Mouse (Mus musculus): Measurements from ENCODE around the gene Mpg. TPM values are rescaled to one million over a fixed set of nuclear protein-coding genes. Genes with fewer than 3 reads are reported as not detected.
A peak's percentile ranks its signal among the peaks of the same experiment; 100 is the strongest.

Mpg gene
- polyA plus RNA-seq, 1 experiment = 21.0 TPM

DNA sequence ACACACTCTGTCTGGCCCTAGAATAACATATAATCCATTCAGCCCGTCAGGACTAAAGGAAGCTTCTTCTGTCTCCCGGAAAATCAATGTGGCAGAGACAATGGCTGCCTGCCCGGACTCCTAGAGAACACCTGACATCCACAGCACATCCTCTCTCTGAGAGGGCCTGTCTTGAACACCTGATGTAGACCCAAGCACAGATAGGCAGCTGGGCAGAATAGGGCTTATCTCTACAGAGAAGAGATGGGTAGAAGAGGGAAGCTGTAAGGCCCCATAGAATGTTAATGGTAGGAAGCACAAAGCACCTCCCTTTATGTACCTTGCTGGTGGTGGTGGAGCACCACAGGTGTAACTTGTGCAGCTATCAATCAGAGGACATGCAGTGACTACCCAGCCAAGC is 15.9 kb downstream of the Mpg start:
- H3K4me3 ChIP-seq (ENCODE audit: control insufficient read depth, insufficient read depth, low read length) = no peak overlapping the region
- 94% methylated on average over 3 of the region's 3 CpGs for WGBS
- H3K36me3 ChIP-seq (ENCODE audit: control insufficient read depth, insufficient read depth, low read length) = no peaks in the 10 kb centered on the region; the same call in 1 of the 2 replicates
- peaks cover 3% of the 10 kb centered on the region for H3K4me1 ChIP-seq (replicated peaks; ENCODE audit: control insufficient read depth, insufficient read depth, low read length)
- TF ChIP-seq CTCF (IDR thresholded peaks at IDR 0.05; ENCODE audit: borderline replicate concordance, control insufficient read depth, extremely low read depth, insufficient read depth, low read length, poor library complexity) (no peak), POLR2A (IDR thresholded peaks at IDR 0.05; ENCODE audit: control insufficient read depth, extremely low read depth, insufficient read depth, low read length, poor library complexity) (no peak)
- H3K27ac ChIP-seq (ENCODE audit: control insufficient read depth, insufficient read depth, low read length) = no peak overlapping the region
- H3K27me3 ChIP-seq (ENCODE audit: control insufficient read depth, insufficient read depth, low read length) = no peaks in the 10 kb centered on the region
- DNase-seq = no peak

DNA sequence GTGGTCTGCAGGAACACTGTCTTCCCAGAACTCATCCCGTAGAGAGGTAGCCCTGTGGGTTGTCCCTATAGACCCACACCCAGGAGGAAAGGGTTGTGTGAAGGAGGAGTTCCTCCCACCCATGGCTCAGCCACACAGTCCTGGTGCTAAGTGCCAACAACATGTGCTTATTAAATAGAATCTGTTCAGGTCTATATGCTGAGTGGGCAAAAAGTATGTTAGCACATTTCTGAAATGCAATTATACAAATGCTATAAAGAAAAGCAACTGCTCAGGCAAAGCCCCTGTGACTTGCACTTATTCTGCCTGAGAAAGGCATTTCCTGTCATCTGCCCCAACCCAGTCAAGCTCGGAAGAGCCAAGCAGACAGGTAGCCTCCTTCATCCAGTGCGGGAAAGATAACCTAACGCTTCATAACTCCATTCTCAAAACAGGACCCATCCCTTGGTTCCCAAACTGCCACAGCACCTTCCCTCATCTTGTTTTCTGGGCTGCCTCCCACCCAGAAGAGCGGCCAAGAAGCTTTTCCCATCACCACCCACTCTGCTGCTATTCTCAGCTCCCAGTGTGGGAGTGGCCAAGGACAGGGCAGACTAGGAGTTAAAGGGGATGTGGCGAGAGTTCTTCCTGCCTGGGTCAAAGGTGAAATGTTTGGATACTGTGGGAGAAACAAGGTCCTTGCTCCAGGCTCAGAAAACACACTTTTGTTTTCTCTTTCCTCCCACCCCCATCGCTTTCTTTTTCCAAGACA is 17.1 kb downstream of the Mpg start:
- Histone ChIP-seq H3K36me3 (ENCODE audit: control insufficient read depth, insufficient read depth, low read length) (no peaks in the 10 kb centered on the region; the same call in 1 of the 2 replicates), H3K27ac (ENCODE audit: control insufficient read depth, insufficient read depth, low read length) (no peak overlapping the region), H3K4me1 (replicated peaks; ENCODE audit: control insufficient read depth, insufficient read depth, low read length) (peaks cover 9% of the 10 kb centered on the region), H3K4me3 (ENCODE audit: control insufficient read depth, insufficient read depth, low read length) (no peak overlapping the region), H3K27me3 (ENCODE audit: control insufficient read depth, insufficient read depth, low read length) (no peaks in the 10 kb centered on the region)
- TF ChIP-seq POLR2A (IDR thresholded peaks at IDR 0.05; ENCODE audit: control insufficient read depth, extremely low read depth, insufficient read depth, low read length, poor library complexity) = no peak
- no peak for TF ChIP-seq CTCF (IDR thresholded peaks at IDR 0.05; ENCODE audit: borderline replicate concordance, control insufficient read depth, extremely low read depth, insufficient read depth, low read length, poor library complexity)
- no peak for DNase-seq
- 82% methylated on average over 7 of the region's 7 CpGs for WGBS

DNA sequence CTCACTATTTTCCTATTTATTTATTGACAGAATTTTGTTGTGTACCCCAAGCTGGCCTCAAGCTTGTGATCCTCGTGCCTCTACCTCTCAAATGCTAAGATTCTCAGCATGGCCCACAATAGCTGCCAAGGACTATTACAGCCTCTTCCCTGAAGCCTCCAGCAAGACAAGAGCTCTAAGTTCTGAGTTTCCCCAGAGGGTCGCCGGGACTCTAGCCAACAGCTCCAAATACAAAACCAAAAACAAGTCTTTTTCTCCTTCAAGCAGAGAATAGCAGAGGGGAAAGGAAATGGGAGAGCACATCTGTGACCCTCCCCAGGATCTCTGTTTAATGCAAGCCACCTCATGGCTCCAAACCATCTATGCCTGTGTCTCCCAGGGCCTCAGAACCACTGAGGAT is 17.8 kb downstream of the Mpg start:
- WGBS = 91% methylated on average over 3 of the region's 3 CpGs
- TF ChIP-seq CTCF (IDR thresholded peaks at IDR 0.05; ENCODE audit: borderline replicate concordance, control insufficient read depth, extremely low read depth, insufficient read depth, low read length, poor library complexity) (no peak), POLR2A (IDR thresholded peaks at IDR 0.05; ENCODE audit: control insufficient read depth, extremely low read depth, insufficient read depth, low read length, poor library complexity) (no peak)
- no peak overlapping the region for H3K4me3 ChIP-seq (ENCODE audit: control insufficient read depth, insufficient read depth, low read length)
- H3K4me1 ChIP-seq (replicated peaks; ENCODE audit: control insufficient read depth, insufficient read depth, low read length) = peaks cover 9% of the 10 kb centered on the region
- no peaks in the 10 kb centered on the region for H3K27me3 ChIP-seq (ENCODE audit: control insufficient read depth, insufficient read depth, low read length)
- no peak for DNase-seq
- H3K36me3 ChIP-seq (ENCODE audit: control insufficient read depth, insufficient read depth, low read length) = no peaks in the 10 kb centered on the region; the same call in 1 of the 2 replicates
- no peak overlapping the region for H3K27ac ChIP-seq (ENCODE audit: control insufficient read depth, insufficient read depth, low read length)

DNA sequence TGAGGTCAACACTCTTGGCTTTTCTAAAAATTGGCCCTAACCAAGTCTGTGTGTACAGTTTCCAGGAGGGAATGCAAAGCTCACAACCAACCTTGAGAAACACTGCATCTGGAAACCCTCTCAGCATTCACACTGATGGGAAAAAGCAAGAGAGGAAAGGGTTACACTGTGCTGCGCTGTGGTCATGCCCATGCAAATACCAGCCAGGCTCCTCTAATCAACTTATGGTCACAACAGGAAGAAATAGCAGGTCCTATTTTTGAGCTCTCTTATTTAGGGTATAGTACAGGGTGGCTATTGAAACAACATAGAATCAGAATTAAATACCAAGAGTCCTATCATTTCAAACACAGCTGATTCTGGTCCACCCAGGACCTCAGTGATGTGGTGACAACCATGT is 18.3 kb downstream of the Mpg start:
- H3K27me3 ChIP-seq (ENCODE audit: control insufficient read depth, insufficient read depth, low read length) = no peaks in the 10 kb centered on the region
- H3K27ac ChIP-seq (ENCODE audit: control insufficient read depth, insufficient read depth, low read length) = no peak overlapping the region
- H3K4me1 ChIP-seq (replicated peaks; ENCODE audit: control insufficient read depth, insufficient read depth, low read length) = peaks cover 9% of the 10 kb centered on the region
- no peak for DNase-seq
- TF ChIP-seq CTCF (IDR thresholded peaks at IDR 0.05; ENCODE audit: borderline replicate concordance, control insufficient read depth, extremely low read depth, insufficient read depth, low read length, poor library complexity) = no peak
- no peak for TF ChIP-seq POLR2A (IDR thresholded peaks at IDR 0.05; ENCODE audit: control insufficient read depth, extremely low read depth, insufficient read depth, low read length, poor library complexity)
- no peak overlapping the region for H3K4me3 ChIP-seq (ENCODE audit: control insufficient read depth, insufficient read depth, low read length)
- 80% methylated on average over 1 of the region's 1 CpGs for WGBS
- H3K36me3 ChIP-seq (ENCODE audit: control insufficient read depth, insufficient read depth, low read length) = peaks cover 3% of the 10 kb centered on the region

DNA sequence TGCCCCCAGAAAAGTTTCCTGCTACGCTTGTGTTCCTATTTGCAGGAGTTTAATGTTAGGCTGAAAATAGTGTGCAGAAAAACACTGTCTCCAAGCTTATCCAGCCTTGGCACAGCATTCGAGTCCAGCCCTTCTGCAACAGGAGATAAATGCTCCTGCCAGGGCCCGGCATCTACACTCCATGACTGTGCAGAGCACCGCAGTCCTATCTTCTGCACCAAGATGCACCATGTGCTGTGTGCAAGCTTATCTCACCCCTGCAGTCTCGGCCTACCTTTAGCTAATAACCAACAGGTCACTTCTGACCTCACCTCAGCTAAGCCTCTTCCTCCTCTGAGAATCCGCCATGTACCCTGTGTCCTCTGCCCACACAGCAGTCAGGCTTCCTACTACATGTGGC is 19.3 kb downstream of the Mpg start:
- Histone ChIP-seq H3K4me1 (replicated peaks; ENCODE audit: control insufficient read depth, insufficient read depth, low read length) (peaks cover 9% of the 10 kb centered on the region), H3K27me3 (ENCODE audit: control insufficient read depth, insufficient read depth, low read length) (no peaks in the 10 kb centered on the region), H3K27ac (ENCODE audit: control insufficient read depth, insufficient read depth, low read length) (no peak overlapping the region), H3K36me3 (ENCODE audit: control insufficient read depth, insufficient read depth, low read length) (peaks cover 6% of the 10 kb centered on the region), H3K4me3 (ENCODE audit: control insufficient read depth, insufficient read depth, low read length) (no peak overlapping the region)
- no peak for TF ChIP-seq CTCF (IDR thresholded peaks at IDR 0.05; ENCODE audit: borderline replicate concordance, control insufficient read depth, extremely low read depth, insufficient read depth, low read length, poor library complexity)
- TF ChIP-seq POLR2A (IDR thresholded peaks at IDR 0.05; ENCODE audit: control insufficient read depth, extremely low read depth, insufficient read depth, low read length, poor library complexity) = no peak
- WGBS = 94% methylated on average over 6 of the region's 6 CpGs
- no peak for DNase-seq

DNA sequence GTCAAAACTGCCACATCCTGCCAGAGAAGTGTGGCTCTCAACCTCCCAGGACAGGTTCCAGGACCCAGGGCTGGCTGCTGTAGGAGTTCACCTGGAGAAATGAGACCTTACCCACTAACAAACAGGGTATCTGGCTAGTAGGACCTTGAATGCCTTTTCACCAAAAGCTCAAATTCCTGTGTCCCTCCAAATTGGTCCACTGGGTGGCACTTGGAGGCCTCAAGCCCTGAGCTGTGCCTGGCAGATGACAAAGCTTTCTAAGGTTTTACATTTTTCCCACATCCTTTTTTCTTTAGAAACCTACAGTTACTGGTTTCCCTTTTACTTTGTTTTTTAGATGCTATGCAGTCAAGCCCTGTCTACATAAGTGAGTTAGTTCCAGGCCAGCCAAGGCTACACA is 20.8 kb downstream of the Mpg start:
- no peak overlapping the region for H3K27ac ChIP-seq (ENCODE audit: control insufficient read depth, insufficient read depth, low read length)
- DNase-seq = peak; percentile 42
- H3K4me1 ChIP-seq (replicated peaks; ENCODE audit: control insufficient read depth, insufficient read depth, low read length) = peaks cover 9% of the 10 kb centered on the region
- TF ChIP-seq POLR2A (IDR thresholded peaks at IDR 0.05; ENCODE audit: control insufficient read depth, extremely low read depth, insufficient read depth, low read length, poor library complexity) (no peak), CTCF (IDR thresholded peaks at IDR 0.05; ENCODE audit: borderline replicate concordance, control insufficient read depth, extremely low read depth, insufficient read depth, low read length, poor library complexity) (no peak)
- peaks cover 6% of the 10 kb centered on the region; the same call in 1 of the 2 replicates for H3K36me3 ChIP-seq (ENCODE audit: control insufficient read depth, insufficient read depth, low read length)
- no peaks in the 10 kb centered on the region for H3K27me3 ChIP-seq (ENCODE audit: control insufficient read depth, insufficient read depth, low read length)
- no peak overlapping the region for H3K4me3 ChIP-seq (ENCODE audit: control insufficient read depth, insufficient read depth, low read length)
